Mouse (Mus musculus): Measurements from ENCODE around the gene Ptrh1. TPM values are rescaled to one million over a fixed set of nuclear protein-coding genes. Genes with fewer than 3 reads are reported as not detected.

The Ptrh1 gene
- polyA plus RNA-seq, 1 experiment, result 8.0 TPM

- 26% methylated on average over 8 of the region's 8 CpGs for WGBS
- Histone ChIP-seq H3K36me3 (ENCODE audit: control insufficient read depth, insufficient read depth, low read length) (no peaks in the 10 kb centered on the region), H3K27me3 (replicated peaks; ENCODE audit: control insufficient read depth, insufficient read depth, low read length) (no peaks in the 10 kb centered on the region), H3K27ac (ENCODE audit: insufficient read depth, low read depth, low read length) (no peak overlapping the region), H3K4me1 (ENCODE audit: control insufficient read depth, insufficient read depth, low read length) (no peaks in the 10 kb centered on the region; the same call in 1 of the 2 replicates), H3K4me3 (ENCODE audit: insufficient read depth, low read depth, low read length) (no peak overlapping the region)
- peak; percentile 81 for TF ChIP-seq CTCF (conservative IDR thresholded peaks at IDR 0.05; ENCODE audit: insufficient read depth, insufficient read length, low read depth, low read length)
- no peak for TF ChIP-seq POLR2A (IDR thresholded peaks at IDR 0.05; ENCODE audit: low read depth, low read length)
- peak; percentile 63 for DNase-seq
Observed at GRCm38 (mm10) chr2:32779131-32779530, 3.5 kb downstream of the Ptrh1 start.

GRCm38 (mm10) chr2:32779714-32780113, 4.1 kb downstream of the Ptrh1 start:
- Histone ChIP-seq H3K4me3 (ENCODE audit: insufficient read depth, low read depth, low read length) (no peak overlapping the region), H3K36me3 (ENCODE audit: control insufficient read depth, insufficient read depth, low read length) (no peaks in the 10 kb centered on the region), H3K27me3 (replicated peaks; ENCODE audit: control insufficient read depth, insufficient read depth, low read length) (no peaks in the 10 kb centered on the region), H3K4me1 (ENCODE audit: control insufficient read depth, insufficient read depth, low read length) (no peaks in the 10 kb centered on the region; the same call in 1 of the 2 replicates), H3K27ac (ENCODE audit: insufficient read depth, low read depth, low read length) (no peak overlapping the region)
- DNase-seq, result no peak
- TF ChIP-seq CTCF (conservative IDR thresholded peaks at IDR 0.05; ENCODE audit: insufficient read depth, insufficient read length, low read depth, low read length), result no peak
- no peak for TF ChIP-seq POLR2A (IDR thresholded peaks at IDR 0.05; ENCODE audit: low read depth, low read length)
- 94% methylated on average over 6 of the region's 6 CpGs for WGBS

- Histone ChIP-seq H3K27me3 (replicated peaks; ENCODE audit: control insufficient read depth, insufficient read depth, low read length) (no peaks in the 10 kb centered on the region), H3K4me1 (ENCODE audit: control insufficient read depth, insufficient read depth, low read length) (no peaks in the 10 kb centered on the region), H3K27ac (ENCODE audit: insufficient read depth, low read depth, low read length) (no peak overlapping the region), H3K4me3 (ENCODE audit: insufficient read depth, low read depth, low read length) (no peak overlapping the region), H3K36me3 (ENCODE audit: control insufficient read depth, insufficient read depth, low read length) (no peaks in the 10 kb centered on the region)
- DNase-seq, result no peak
- 80% methylated on average over 6 of the region's 6 CpGs for WGBS
- TF ChIP-seq POLR2A (IDR thresholded peaks at IDR 0.05; ENCODE audit: low read depth, low read length), result no peak
- no peak for TF ChIP-seq CTCF (conservative IDR thresholded peaks at IDR 0.05; ENCODE audit: insufficient read depth, insufficient read length, low read depth, low read length)
Observed at GRCm38 (mm10) chr2:32781710-32782109, 6.1 kb downstream of the Ptrh1 start.

- no peaks in the 10 kb centered on the region for H3K36me3 ChIP-seq (ENCODE audit: control insufficient read depth, insufficient read depth, low read length)
- H3K4me3 ChIP-seq (ENCODE audit: insufficient read depth, low read depth, low read length), result no peak within 1 kb of the TSS
- TF ChIP-seq CTCF (conservative IDR thresholded peaks at IDR 0.05; ENCODE audit: insufficient read depth, insufficient read length, low read depth, low read length) (no peak), POLR2A (IDR thresholded peaks at IDR 0.05; ENCODE audit: low read depth, low read length) (no peak)
- 62% methylated on average over 4 of the region's 4 CpGs for WGBS
- H3K27ac ChIP-seq (ENCODE audit: insufficient read depth, low read depth, low read length), result no peak within 1 kb of the TSS
- DNase-seq, result peak; percentile 51
- no peaks in the 10 kb centered on the region for H3K27me3 ChIP-seq (replicated peaks; ENCODE audit: control insufficient read depth, insufficient read depth, low read length)
- H3K4me1 ChIP-seq (ENCODE audit: control insufficient read depth, insufficient read depth, low read length), result no peaks in the 10 kb centered on the region
Observed at GRCm38 (mm10) chr2:32784048-32784681, 8.6 kb downstream of the Ptrh1 start, which contains the start of gene Cfap157. Gene Cfap157, minus strand, starts transcription at chr2:32784428.

- H3K4me3 ChIP-seq (ENCODE audit: insufficient read depth, low read depth, low read length), result no peak overlapping the region
- no peak for TF ChIP-seq POLR2A (IDR thresholded peaks at IDR 0.05; ENCODE audit: low read depth, low read length)
- 0 out of 2 replicates have a peak, but pooled peaks have one; percentile 30 for TF ChIP-seq CTCF (conservative IDR thresholded peaks at IDR 0.05; ENCODE audit: insufficient read depth, insufficient read length, low read depth, low read length)
- WGBS, result 54% methylated on average over 6 of the region's 6 CpGs
Observed at GRCm38 (mm10) chr2:32787176-32787575, 11.6 kb downstream of the Ptrh1 start.

GRCm38 (mm10) chr2:32788581-32788980, 13.0 kb downstream of the Ptrh1 start:
- DNase-seq, result no peak
- H3K36me3 ChIP-seq (ENCODE audit: control insufficient read depth, insufficient read depth, low read length), result no peaks in the 10 kb centered on the region
- H3K4me3 ChIP-seq (ENCODE audit: insufficient read depth, low read depth, low read length), result no peak overlapping the region
- no peak for TF ChIP-seq CTCF (conservative IDR thresholded peaks at IDR 0.05; ENCODE audit: insufficient read depth, insufficient read length, low read depth, low read length)
- TF ChIP-seq POLR2A (IDR thresholded peaks at IDR 0.05; ENCODE audit: low read depth, low read length), result no peak
- 66% methylated on average over 2 of the region's 2 CpGs for WGBS
- H3K27me3 ChIP-seq (replicated peaks; ENCODE audit: control insufficient read depth, insufficient read depth, low read length), result no peaks in the 10 kb centered on the region
- no peaks in the 10 kb centered on the region for H3K4me1 ChIP-seq (ENCODE audit: control insufficient read depth, insufficient read depth, low read length)
- H3K27ac ChIP-seq (ENCODE audit: insufficient read depth, low read depth, low read length), result no peak overlapping the region

More at GRCm38 (mm10) chr2:32787176-32787575, 11.6 kb downstream of the Ptrh1 start:
- Histone ChIP-seq H3K27me3 (replicated peaks; ENCODE audit: control insufficient read depth, insufficient read depth, low read length) (no peaks in the 10 kb centered on the region), H3K27ac (ENCODE audit: insufficient read depth, low read depth, low read length) (no peak overlapping the region), H3K4me1 (ENCODE audit: control insufficient read depth, insufficient read depth, low read length) (no peaks in the 10 kb centered on the region), H3K36me3 (ENCODE audit: control insufficient read depth, insufficient read depth, low read length) (no peaks in the 10 kb centered on the region)
- DNase-seq, result peak; percentile 30

- 78% methylated on average over 6 of the region's 6 CpGs for WGBS
Observed at GRCm38 (mm10) chr2:32791297-32791696, 15.7 kb downstream of the Ptrh1 start.

More at GRCm38 (mm10) chr2:32791297-32791696, 15.7 kb downstream of the Ptrh1 start:
- H3K4me3 ChIP-seq (ENCODE audit: insufficient read depth, low read depth, low read length), result no peak overlapping the region
- no peaks in the 10 kb centered on the region for H3K27me3 ChIP-seq (replicated peaks; ENCODE audit: control insufficient read depth, insufficient read depth, low read length)
- DNase-seq, result peak; percentile 12
- H3K36me3 ChIP-seq (ENCODE audit: control insufficient read depth, insufficient read depth, low read length), result no peaks in the 10 kb centered on the region
- no peaks in the 10 kb centered on the region for H3K4me1 ChIP-seq (ENCODE audit: control insufficient read depth, insufficient read depth, low read length)
- TF ChIP-seq CTCF (conservative IDR thresholded peaks at IDR 0.05; ENCODE audit: insufficient read depth, insufficient read length, low read depth, low read length), result no peak
- TF ChIP-seq POLR2A (IDR thresholded peaks at IDR 0.05; ENCODE audit: low read depth, low read length), result no peak
- no peak overlapping the region for H3K27ac ChIP-seq (ENCODE audit: insufficient read depth, low read depth, low read length)
